Mouse (Mus musculus): ENCODE data around the gene Nxf1. TPM values are rescaled to one million over a fixed set of nuclear protein-coding genes. Genes with fewer than 3 reads are reported as not detected.
"Not testable (repeated sequence)": the region's sequence is repeated elsewhere in the genome, so short reads cannot be mapped to it uniquely, and the experiment has no call there.

Gene Nxf1
- polyA plus RNA-seq, 1 experiment from 2014 or later, result 120 TPM

GRCm38 (mm10) chr19:8714653-8715481 lies 42.0 kb upstream of the Nxf1 start:
- H3K4me3 ChIP-seq (ENCODE audit: low read depth, low read length), result no peak overlapping the region
- no peak overlapping the region for H3K27ac ChIP-seq (ENCODE audit: low read depth, low read length)
- no peak for ATAC-seq (ENCODE audit: low read depth)
- no peaks in the 10 kb centered on the region for H3K27me3 ChIP-seq (ENCODE audit: control insufficient read depth, insufficient read depth, low read length)
- H3K36me3 ChIP-seq (ENCODE audit: control insufficient read depth, insufficient read depth, low read length), result peaks cover 10% of the 10 kb centered on the region
- WGBS, result 77% methylated on average over 10 of the region's 10 CpGs
- peaks cover 15% of the 10 kb centered on the region for H3K4me1 ChIP-seq (ENCODE audit: control insufficient read depth, insufficient read depth, low read length)
- H3K9me3 ChIP-seq (ENCODE audit: control insufficient read depth, low read length), result no peaks in the 10 kb centered on the region
- H3K4me2 ChIP-seq (ENCODE audit: low read depth, low read length), result no peak overlapping the region
- H3K9ac ChIP-seq (replicated peaks; ENCODE audit: low read depth, low read length), result no peak overlapping the region

DNA sequence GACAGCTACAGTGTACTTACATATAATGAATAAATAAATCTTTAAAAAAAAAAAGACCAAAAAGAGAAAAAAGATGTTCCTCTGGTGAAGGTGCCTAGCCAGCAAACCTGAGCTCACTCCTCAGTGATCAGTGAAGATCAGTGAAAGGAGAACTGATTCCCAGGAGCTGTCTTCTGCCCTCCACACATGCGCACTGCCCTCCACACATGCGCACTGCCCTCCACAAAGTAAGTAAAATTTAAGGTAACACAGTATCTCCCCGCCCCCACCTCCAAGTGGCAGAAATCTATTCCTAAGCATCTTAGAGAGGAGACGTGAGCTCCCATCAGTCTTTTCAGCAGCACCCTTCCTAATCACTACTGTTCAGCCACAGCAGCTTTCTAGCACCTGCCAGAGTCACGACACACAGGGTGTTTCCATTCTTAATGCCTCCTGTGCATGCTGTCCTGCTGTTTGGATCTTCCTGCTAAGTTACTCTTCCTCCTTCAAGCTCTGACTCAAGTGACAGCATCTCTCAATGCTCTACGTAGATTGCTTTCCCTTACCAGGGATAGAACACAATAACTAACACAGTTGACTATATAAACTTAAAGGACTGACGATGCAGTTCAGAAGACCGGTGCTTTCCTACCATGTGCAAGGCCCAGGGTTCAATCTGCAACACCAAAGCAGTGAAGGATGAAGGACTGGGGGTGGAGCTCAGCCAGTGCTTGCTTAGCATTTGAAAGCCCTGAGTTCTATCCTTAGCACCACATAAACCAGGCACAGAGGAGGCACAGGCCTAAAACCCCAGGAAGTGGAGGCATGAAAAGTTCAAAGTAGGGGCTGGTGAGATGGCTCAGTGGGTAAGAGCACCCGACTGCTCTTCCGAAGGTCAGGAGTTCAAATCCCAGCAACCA lies 40.8 kb upstream of the Nxf1 start:
- H3K4me3 ChIP-seq (ENCODE audit: low read depth, low read length), result no peak overlapping the region
- WGBS, result 59% methylated on average over 10 of the region's 10 CpGs
- H3K27me3 ChIP-seq (ENCODE audit: control insufficient read depth, insufficient read depth, low read length), result no peaks in the 10 kb centered on the region

GRCm38 (mm10) chr19:8716767-8717475 lies 40.0 kb upstream of the Nxf1 start:
- Histone ChIP-seq H3K4me3 (ENCODE audit: low read depth, low read length) (no peak overlapping the region), H3K27me3 (ENCODE audit: control insufficient read depth, insufficient read depth, low read length) (no peaks in the 10 kb centered on the region), H3K4me2 (ENCODE audit: low read depth, low read length) (no peak overlapping the region), H3K27ac (ENCODE audit: low read depth, low read length) (no peak overlapping the region), H3K36me3 (ENCODE audit: control insufficient read depth, insufficient read depth, low read length) (no peaks in the 10 kb centered on the region), H3K9me3 (ENCODE audit: control insufficient read depth, low read length) (no peaks in the 10 kb centered on the region), H3K4me1 (ENCODE audit: control insufficient read depth, insufficient read depth, low read length) (peaks cover 14% of the 10 kb centered on the region; the same call in 1 of the 2 replicates), H3K9ac (replicated peaks; ENCODE audit: low read depth, low read length) (no peak overlapping the region)
- no peak for ATAC-seq (ENCODE audit: low read depth)
- WGBS, result 67% methylated on average over 8 of the region's 10 CpGs

More for the DNA sequence above, 40.8 kb upstream of the Nxf1 start:
- H3K27ac ChIP-seq (ENCODE audit: low read depth, low read length), result no peak overlapping the region
- H3K4me1 ChIP-seq (ENCODE audit: control insufficient read depth, insufficient read depth, low read length), result peaks cover 11% of the 10 kb centered on the region; the same call in 1 of the 2 replicates
- H3K36me3 ChIP-seq (ENCODE audit: control insufficient read depth, insufficient read depth, low read length), result peaks cover 4% of the 10 kb centered on the region; the same call in 1 of the 2 replicates
- no peak overlapping the region for H3K4me2 ChIP-seq (ENCODE audit: low read depth, low read length)
- ATAC-seq (ENCODE audit: low read depth), result no peak
- H3K9ac ChIP-seq (replicated peaks; ENCODE audit: low read depth, low read length), result no peak overlapping the region
- no peaks in the 10 kb centered on the region for H3K9me3 ChIP-seq (ENCODE audit: control insufficient read depth, low read length)

- Histone ChIP-seq H3K4me2 (ENCODE audit: low read depth, low read length) (no peak overlapping the region), H3K36me3 (ENCODE audit: control insufficient read depth, insufficient read depth, low read length) (no peaks in the 10 kb centered on the region), H3K9me3 (ENCODE audit: control insufficient read depth, low read length) (no peaks in the 10 kb centered on the region), H3K27me3 (ENCODE audit: control insufficient read depth, insufficient read depth, low read length) (no peaks in the 10 kb centered on the region), H3K27ac (ENCODE audit: low read depth, low read length) (no peak overlapping the region), H3K4me3 (ENCODE audit: low read depth, low read length) (no peak overlapping the region), H3K4me1 (ENCODE audit: control insufficient read depth, insufficient read depth, low read length) (peaks cover 12% of the 10 kb centered on the region; the same call in 1 of the 2 replicates), H3K9ac (replicated peaks; ENCODE audit: low read depth, low read length) (no peak overlapping the region)
- ATAC-seq (ENCODE audit: low read depth), result no peak
- WGBS, result 74% methylated on average over 3 of the region's 3 CpGs
These were observed 38.5 kb upstream of the Nxf1 start for GRCm38 (mm10) chr19:8718357-8718756.

- not testable (repeated sequence) for H3K9me3 ChIP-seq (ENCODE audit: control insufficient read depth, low read length); H3K27me3 ChIP-seq (ENCODE audit: control insufficient read depth, insufficient read depth, low read length); H3K4me3 ChIP-seq (ENCODE audit: low read depth, low read length); H3K27ac ChIP-seq (ENCODE audit: low read depth, low read length); H3K9ac ChIP-seq (replicated peaks; ENCODE audit: low read depth, low read length); H3K36me3 ChIP-seq (ENCODE audit: control insufficient read depth, insufficient read depth, low read length); H3K4me2 ChIP-seq (ENCODE audit: low read depth, low read length); ATAC-seq (ENCODE audit: low read depth)
- H3K4me1 ChIP-seq (ENCODE audit: control insufficient read depth, insufficient read depth, low read length), result peaks cover 13% of the 10 kb centered on the region; the same call in 1 of the 2 replicates
These were observed 37.8 kb upstream of the Nxf1 start for GRCm38 (mm10) chr19:8719037-8719436.

DNA sequence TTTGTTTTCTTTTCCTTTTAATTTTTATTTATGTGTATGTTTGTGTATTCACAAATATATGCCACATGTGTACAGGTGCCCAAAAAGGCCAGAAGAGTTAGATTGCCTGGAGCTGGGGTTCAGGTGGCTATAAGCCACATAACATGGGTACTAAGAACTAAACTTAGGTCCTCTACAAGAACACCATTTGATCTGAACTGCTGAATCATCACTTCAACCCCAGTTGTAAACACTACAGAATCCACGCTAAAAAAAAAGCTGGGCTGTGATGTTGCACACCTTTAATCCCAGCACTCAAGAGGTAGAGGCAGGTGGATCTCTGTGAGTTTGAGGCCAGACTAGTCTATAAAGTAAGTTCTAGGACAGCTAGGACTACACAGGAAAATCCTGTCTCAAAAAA lies 35.5 kb upstream of the Nxf1 start:
- H3K9ac ChIP-seq (replicated peaks; ENCODE audit: low read depth, low read length), result no peak overlapping the region; the same call in 1 of the 2 replicates
- 83% methylated on average over 1 of the region's 1 CpGs for WGBS

DNA sequence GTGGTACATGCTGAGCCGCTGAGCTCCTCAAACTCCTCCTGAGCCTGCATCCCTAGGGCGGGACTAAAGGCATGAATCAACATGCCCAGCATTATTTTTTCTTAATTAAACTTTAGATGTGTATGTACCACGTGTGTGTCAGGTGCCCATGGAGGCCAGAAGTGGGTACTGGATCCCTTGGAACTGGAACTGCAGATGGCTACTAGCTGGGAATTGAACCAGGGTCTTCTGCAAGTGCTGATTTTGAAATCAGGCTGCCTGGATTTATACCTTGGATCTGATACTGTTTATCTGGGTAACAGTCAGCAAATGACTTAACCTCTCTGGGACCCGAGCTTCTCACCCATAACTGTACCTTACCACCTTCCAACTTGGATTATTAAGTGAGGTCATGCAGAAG lies 34.9 kb upstream of the Nxf1 start:
- Histone ChIP-seq H3K4me3 (ENCODE audit: low read depth, low read length) (peak overlapping the region; percentile 86), H3K36me3 (ENCODE audit: control insufficient read depth, insufficient read depth, low read length) (peaks cover 21% of the 10 kb centered on the region), H3K27me3 (ENCODE audit: control insufficient read depth, insufficient read depth, low read length) (no peaks in the 10 kb centered on the region), H3K9ac (replicated peaks; ENCODE audit: low read depth, low read length) (peak overlapping the region; percentile 90), H3K4me2 (ENCODE audit: low read depth, low read length) (peak overlapping the region; percentile 66), H3K4me1 (ENCODE audit: control insufficient read depth, insufficient read depth, low read length) (peaks cover 27% of the 10 kb centered on the region), H3K9me3 (ENCODE audit: control insufficient read depth, low read length) (no peaks in the 10 kb centered on the region), H3K27ac (ENCODE audit: low read depth, low read length) (0 out of 2 replicates have a peak overlapping the region, but pooled peaks have one; percentile 92)
- WGBS, result 66% methylated on average over 4 of the region's 4 CpGs
- no peak for ATAC-seq (ENCODE audit: low read depth)

More for the DNA sequence above, 35.5 kb upstream of the Nxf1 start:
- Histone ChIP-seq H3K4me3 (ENCODE audit: low read depth, low read length) (no peak overlapping the region; the same call in 1 of the 2 replicates), H3K27ac (ENCODE audit: low read depth, low read length) (no peak overlapping the region), H3K4me1 (ENCODE audit: control insufficient read depth, insufficient read depth, low read length) (peaks cover 27% of the 10 kb centered on the region), H3K9me3 (ENCODE audit: control insufficient read depth, low read length) (no peaks in the 10 kb centered on the region), H3K4me2 (ENCODE audit: low read depth, low read length) (peak overlapping the region; percentile 66), H3K36me3 (ENCODE audit: control insufficient read depth, insufficient read depth, low read length) (peaks cover 20% of the 10 kb centered on the region), H3K27me3 (ENCODE audit: control insufficient read depth, insufficient read depth, low read length) (no peaks in the 10 kb centered on the region)
- ATAC-seq (ENCODE audit: low read depth), result no peak

- peak; percentile 20 for ATAC-seq (ENCODE audit: low read depth)
- peaks cover 27% of the 10 kb centered on the region for H3K4me1 ChIP-seq (ENCODE audit: control insufficient read depth, insufficient read depth, low read length)
- WGBS, result 1% methylated on average over 5 of the region's 5 CpGs
These were observed 34.3 kb upstream of the Nxf1 start for GRCm38 (mm10) chr19:8722559-8722906.

More at GRCm38 (mm10) chr19:8722559-8722906, 34.3 kb upstream of the Nxf1 start:
- Histone ChIP-seq H3K4me3 (ENCODE audit: low read depth, low read length) (peak overlapping the region; percentile 86), H3K9me3 (ENCODE audit: control insufficient read depth, low read length) (no peaks in the 10 kb centered on the region), H3K27ac (ENCODE audit: low read depth, low read length) (peak overlapping the region; percentile 92), H3K27me3 (ENCODE audit: control insufficient read depth, insufficient read depth, low read length) (no peaks in the 10 kb centered on the region), H3K9ac (replicated peaks; ENCODE audit: low read depth, low read length) (peak overlapping the region; percentile 90), H3K36me3 (ENCODE audit: control insufficient read depth, insufficient read depth, low read length) (peaks cover 21% of the 10 kb centered on the region), H3K4me2 (ENCODE audit: low read depth, low read length) (peak overlapping the region; percentile 66)
